Mouse (Mus musculus) megakaryocyte-erythroid progenitor cell, adult 5-6 weeks (primary cell): Measurements from ENCODE around the gene Lims1. TPM values are rescaled to one million over a fixed set of nuclear protein-coding genes. Genes with fewer than 3 reads are reported as not detected.

Experiments
- ATAC-seq: replicated peaks from 2 replicates; pipeline ENCODE4 v1.8.0; 2016; ENCODE audit warnings: mild to moderate bottlenecking, inconsistent platforms; ENCODE audit not compliant: severe bottlenecking, poor library complexity, low FRiP score, low TSS enrichment
- total RNA-seq, 2 experiments: library from RNA; stranded (forward) in 1 of 2; stranded (reverse) in 1 of 2; fragments of 200-1000, 215-1000 nt in 1 of 2; fragments of >200 nt in 1 of 2; fragmentation: Nextera tagmentation in 1 of 2; gene quantifications; 2 replicates each; pipeline ENCODE4 v1.2.3; 2014 to 2017

Lims1 gene
- total RNA-seq, 2 experiments from 2014 or later: 41.6 to 52.1 TPM

GRCm38 (mm10) chr10:58377592-58378197 lies 54.4 kb downstream of the Lims1 start:
- ATAC-seq: peak; percentile 57; the same call in 1 of the 2 replicates

- ATAC-seq: no peak
These were observed 55.1 kb downstream of the Lims1 start for GRCm38 (mm10) chr10:58378380-58378779.

DNA sequence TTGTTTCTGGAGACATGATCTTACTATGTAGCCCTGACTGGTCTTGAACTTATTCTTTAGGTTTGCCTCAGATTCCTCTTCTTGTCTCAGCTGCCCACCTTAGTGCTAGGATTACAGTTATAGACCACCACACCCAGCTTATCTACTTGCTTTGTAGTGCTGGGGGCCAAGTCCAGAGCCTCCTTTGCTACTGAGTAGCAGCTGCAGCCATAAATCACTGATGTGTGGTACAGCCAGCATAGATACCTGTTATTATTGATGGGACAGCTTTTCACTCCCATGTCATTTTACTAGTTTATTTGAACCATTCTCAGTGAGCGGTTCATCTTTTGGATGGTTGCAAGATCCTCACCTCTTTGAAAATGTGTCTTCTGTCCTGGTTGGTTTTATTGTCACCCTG lies 56.4 kb downstream of the Lims1 start:
- peak; percentile 64 for ATAC-seq

GRCm38 (mm10) chr10:58381904-58382303 lies 58.6 kb downstream of the Lims1 start:
- ATAC-seq: no peak

DNA sequence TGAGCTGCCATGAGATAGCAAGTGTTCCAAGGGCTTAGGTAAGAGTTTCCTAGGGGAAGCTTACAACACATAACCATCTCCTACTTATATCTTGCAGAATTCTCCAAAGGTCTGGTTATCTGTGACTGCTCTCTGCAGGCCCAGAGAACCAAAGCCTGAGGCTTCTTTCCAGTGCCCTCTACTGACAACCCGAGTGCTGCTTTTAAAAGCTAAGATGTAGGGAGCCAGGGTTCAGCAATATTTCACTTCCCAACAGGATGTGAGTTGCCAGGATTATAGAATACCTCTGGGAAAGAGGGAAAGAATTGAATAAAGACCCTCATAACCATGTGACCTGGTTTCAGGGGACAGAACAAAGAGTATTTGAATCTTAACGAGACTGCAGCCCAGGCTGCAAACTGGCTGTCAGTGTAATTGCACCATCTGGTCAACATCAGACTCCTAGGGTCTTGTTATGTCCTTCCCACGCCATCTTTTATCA lies 59.4 kb downstream of the Lims1 start:
- no peak for ATAC-seq

- peak; percentile 74 for ATAC-seq
These were observed 60.0 kb downstream of the Lims1 start for GRCm38 (mm10) chr10:58383282-58383681.

GRCm38 (mm10) chr10:58383761-58384160 lies 60.5 kb downstream of the Lims1 start:
- ATAC-seq: no peak

DNA sequence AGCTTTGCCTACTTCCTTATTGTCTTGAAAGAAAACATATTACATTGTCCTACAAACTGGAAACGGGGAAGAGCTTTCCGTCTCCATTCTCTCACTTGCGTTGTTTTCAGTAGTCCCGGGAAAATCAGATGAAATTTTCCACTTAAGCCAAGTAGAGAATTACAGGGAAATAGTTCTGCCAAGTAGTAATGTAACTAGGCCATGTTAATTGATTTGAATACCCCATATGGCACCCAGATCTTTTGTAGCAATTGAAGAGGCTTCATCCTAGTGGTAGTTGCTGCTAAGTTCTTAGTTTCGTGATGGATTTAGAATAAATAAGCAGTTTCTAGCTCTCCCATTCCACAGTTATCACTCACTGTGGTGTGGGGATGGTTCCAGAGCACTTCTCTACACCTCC lies 62.4 kb downstream of the Lims1 start:
- ATAC-seq: no peak

DNA sequence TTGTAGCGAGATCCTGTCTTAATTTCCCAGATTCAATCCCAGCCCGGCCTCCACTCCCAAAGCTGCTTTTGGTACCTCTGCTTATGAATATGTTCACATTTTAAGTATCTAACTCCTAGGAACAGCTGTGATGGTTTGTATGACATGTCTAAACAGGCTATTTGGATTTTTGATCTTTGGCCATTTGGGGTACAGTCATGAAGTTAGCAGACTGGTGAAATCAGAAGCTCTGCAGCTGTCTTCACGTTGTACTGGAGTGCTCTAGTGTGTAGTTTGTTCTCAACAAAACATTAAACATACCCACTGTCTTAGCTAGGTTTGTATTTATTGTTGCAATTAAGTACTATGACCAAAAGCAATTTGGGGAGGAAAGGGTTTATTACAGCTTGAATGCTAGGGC lies 63.7 kb downstream of the Lims1 start:
- ATAC-seq: no peak

DNA sequence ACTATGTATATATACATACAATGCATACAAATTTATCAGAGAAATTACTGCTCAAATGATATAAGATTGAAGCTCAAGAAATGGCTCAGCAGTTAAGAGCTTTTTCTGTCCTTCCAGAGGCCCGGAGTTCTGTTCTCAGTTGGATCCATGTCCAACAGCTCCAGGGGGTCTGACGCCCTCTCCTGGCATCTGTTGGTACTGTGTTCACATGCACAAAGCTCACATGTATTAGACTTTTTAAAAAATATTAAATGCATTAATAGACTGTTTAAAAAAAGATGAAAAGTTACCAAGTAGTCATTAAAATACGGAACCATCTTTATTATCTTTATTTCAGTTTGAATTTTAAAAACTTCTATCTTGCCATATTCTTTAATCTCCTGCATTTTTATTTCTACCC lies 65.4 kb downstream of the Lims1 start:
- ATAC-seq: no peak

- no peak for ATAC-seq
These were observed 65.9 kb downstream of the Lims1 start for GRCm38 (mm10) chr10:58389151-58389550.

- 0 out of 2 replicates have a peak, but pooled peaks have one; percentile 26 for ATAC-seq
These were observed 69.2 kb downstream of the Lims1 start for GRCm38 (mm10) chr10:58392435-58392834.

- ATAC-seq: peak; percentile 95
These were observed 70.1 kb downstream of the Lims1 start for GRCm38 (mm10) chr10:58393026-58394014.

GRCm38 (mm10) chr10:58394170-58394569 lies 70.9 kb downstream of the Lims1 start:
- ATAC-seq: no peak

DNA sequence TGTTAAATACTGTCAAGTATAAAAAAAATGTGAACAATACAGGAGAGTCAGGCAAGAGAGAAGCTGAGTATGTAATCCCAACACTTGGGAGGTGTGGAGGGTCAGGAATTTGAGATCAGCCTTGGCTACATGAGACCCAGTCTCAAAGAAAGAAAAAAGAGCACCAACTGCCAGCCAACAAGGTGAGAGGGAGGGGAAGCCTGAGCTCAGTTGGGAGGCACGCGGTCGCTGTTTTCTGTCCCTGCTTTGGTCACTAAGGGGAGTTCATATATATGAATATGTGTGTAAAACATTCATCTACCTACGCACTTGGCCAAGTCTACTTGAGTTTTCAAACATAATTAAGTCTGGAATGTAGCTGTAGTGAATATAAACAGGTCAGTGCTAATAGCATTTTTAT lies 72.0 kb downstream of the Lims1 start:
- ATAC-seq: no peak

- ATAC-seq: no peak
These were observed 72.5 kb downstream of the Lims1 start for GRCm38 (mm10) chr10:58395723-58396122.

DNA sequence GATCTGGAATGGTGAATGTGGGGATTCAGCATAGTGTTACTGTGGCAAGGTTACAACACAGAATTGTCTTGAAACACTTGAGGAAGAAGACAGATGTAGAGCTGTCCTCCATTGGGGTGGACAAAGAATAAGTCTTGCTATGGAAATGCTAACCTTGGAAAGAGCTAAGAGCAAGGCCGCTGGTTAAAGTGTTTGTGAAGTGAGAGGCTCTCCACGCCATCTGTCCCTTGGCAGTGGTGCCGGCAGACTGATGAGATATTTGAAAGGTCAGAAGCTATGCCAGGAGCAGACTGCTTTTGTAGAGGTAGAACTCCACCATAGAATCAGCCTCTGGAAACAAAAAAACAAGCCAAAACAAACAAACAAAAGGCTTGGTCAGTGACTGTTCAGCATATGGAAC lies 73.3 kb downstream of the Lims1 start:
- ATAC-seq: no peak

DNA sequence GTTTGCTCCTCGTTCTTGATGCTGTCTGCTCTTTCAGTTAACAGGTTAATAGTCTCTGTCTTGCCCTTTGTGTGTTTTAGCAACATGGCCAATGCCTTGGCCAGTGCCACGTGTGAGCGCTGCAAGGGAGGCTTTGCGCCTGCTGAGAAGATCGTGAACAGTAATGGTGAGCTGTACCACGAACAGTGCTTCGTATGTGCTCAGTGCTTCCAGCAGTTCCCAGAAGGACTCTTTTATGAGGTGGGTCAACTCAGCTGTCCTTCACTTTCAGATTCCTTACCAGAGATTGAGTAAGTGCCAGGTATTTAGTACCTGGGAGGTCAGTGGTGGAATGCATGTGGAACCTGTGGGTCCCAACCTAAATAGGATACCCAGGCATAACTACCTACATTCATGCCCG lies 75.7 kb downstream of the Lims1 start:
- ATAC-seq: no peak

GRCm38 (mm10) chr10:58401838-58402237 lies 78.6 kb downstream of the Lims1 start:
- no peak for ATAC-seq

GRCm38 (mm10) chr10:58404639-58405038 lies 81.4 kb downstream of the Lims1 start:
- ATAC-seq: no peak
